Mouse (Mus musculus) lung, postnatal 0 days (tissue): Measurements from ENCODE around the gene Dock10. TPM values are rescaled to one million over a fixed set of nuclear protein-coding genes. Genes with fewer than 3 reads are reported as not detected.

Source experiments
- ATAC-seq: fragments of 200-750 bp; cut with Nextera tagmentation; 2 replicates; pipeline ENCODE4 v1.8.0; 2017; ENCODE audit warnings: moderate library complexity
- DNase-seq: peaks from one replicate; pipeline ENCODE4 v3.0.0-alpha.2; 2016; ENCODE audit warnings: low spot score
- H3K27ac ChIP-seq: fragments of 300-500 bp; sonication (generic); 2 replicates; pipeline ENCODE4 v1.5.1; 2014; ENCODE audit warnings: antibody characterized with exemption, mild to moderate bottlenecking, low read length, mixed read lengths
- H3K27me3 ChIP-seq: fragments of 300-500 bp; sonication (generic); replicated peaks from 2 replicates; pipeline ENCODE4 v1.6.1; 2014; ENCODE audit warnings: low read length, mixed read lengths; ENCODE audit not compliant: insufficient read depth
- H3K36me3 ChIP-seq: fragments of 300-500 bp; sonication (generic); 2 replicates; pipeline ENCODE4 v1.6.1; 2014; ENCODE audit warnings: low read length, mixed read lengths; ENCODE audit not compliant: insufficient read depth
- H3K4me1 ChIP-seq: fragments of 300-500 bp; sonication (generic); 2 replicates; pipeline ENCODE4 v1.6.1; 2014; ENCODE audit warnings: antibody characterized with exemption, low read depth, low read length, mixed read lengths; ENCODE audit not compliant: insufficient read depth
- H3K4me2 ChIP-seq: fragments of 300-500 bp; sonication (generic); replicated peaks from 2 replicates; pipeline ENCODE4 v1.6.1; 2014; ENCODE audit warnings: low read depth, mild to moderate bottlenecking, low read length, moderate library complexity, mixed read lengths
- H3K4me3 ChIP-seq: fragments of 300-500 bp; sonication (generic); 2 replicates; pipeline ENCODE4 v1.5.1; 2014; ENCODE audit warnings: low read depth, low read length
- H3K9ac ChIP-seq: fragments of 300-500 bp; sonication (generic); replicated peaks from 2 replicates; pipeline ENCODE4 v1.6.1; 2014; ENCODE audit warnings: low read depth, mild to moderate bottlenecking
- H3K9me3 ChIP-seq: fragments of 300-500 bp; sonication (generic); 2 replicates; pipeline ENCODE4 v1.6.1; 2016; ENCODE audit warnings: low read length, mixed read lengths
- CTCF ChIP-seq: IDR thresholded peaks from 2 replicates; pipeline ENCODE4 v1.5.1; 2016; ENCODE audit warnings: antibody characterized with exemption, mild to moderate bottlenecking
- EP300 ChIP-seq: IDR thresholded peaks from 2 replicates; pipeline ENCODE4 v1.6.1; 2016; ENCODE audit warnings: antibody characterized with exemption, mild to moderate bottlenecking, control low read depth
- WGBS: fragments of 180-500 bp; shearing (Covaris S2); extraction: QIAGEN DNeasy Blood & Tissue Kit; methylation state at CpG from one replicate; pipeline ENCODE4 v1.1.7; 2014; 5-methylcytosine and 5-hydroxymethylcytosine counted together
- polyA plus RNA-seq: library from polyadenylated mRNA; unstranded; fragments of >200 nt; fragmentation: Nextera tagmentation; extraction: Ambion mirVana; gene quantifications from 2 replicates; pipeline ENCODE4 v1.2.1, GENCODE M21; 2015

Gene Dock10
- polyA plus RNA-seq, 1 experiment from 2014 or later: 6.0 TPM

DNA sequence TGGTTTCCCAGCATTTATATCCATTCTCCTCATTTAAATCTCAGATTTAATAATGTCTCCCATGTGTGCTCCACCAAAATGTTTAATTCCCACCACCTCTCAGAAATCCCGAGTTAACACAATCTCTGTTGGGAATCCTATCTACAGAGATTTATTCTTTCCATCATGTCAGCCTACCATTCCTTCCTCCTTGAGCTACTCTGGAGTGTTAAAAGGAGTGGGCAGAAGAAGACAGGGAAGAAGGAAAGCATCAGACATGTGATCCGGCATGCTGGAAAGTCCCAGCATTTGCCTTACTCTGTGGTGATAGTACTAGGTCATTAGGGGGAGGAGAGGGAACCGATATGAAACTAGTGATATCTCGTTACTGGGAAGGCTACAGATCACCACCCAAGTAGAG, 254.2 kb downstream of the Dock10 start:
- Histone ChIP-seq H3K36me3 (no peaks in the 10 kb centered on the region), H3K27ac (no peak overlapping the region), H3K4me2 (no peak overlapping the region), H3K27me3 (no peaks in the 10 kb centered on the region), H3K9me3 (no peaks in the 10 kb centered on the region), H3K4me3 (no peak overlapping the region), H3K4me1 (no peaks in the 10 kb centered on the region), H3K9ac (no peak overlapping the region)
- DNase-seq: no peak
- TF ChIP-seq EP300 (no peak), CTCF (no peak)
- WGBS: 85% methylated on average over 4 of the region's 4 CpGs
- no peak for ATAC-seq

DNA sequence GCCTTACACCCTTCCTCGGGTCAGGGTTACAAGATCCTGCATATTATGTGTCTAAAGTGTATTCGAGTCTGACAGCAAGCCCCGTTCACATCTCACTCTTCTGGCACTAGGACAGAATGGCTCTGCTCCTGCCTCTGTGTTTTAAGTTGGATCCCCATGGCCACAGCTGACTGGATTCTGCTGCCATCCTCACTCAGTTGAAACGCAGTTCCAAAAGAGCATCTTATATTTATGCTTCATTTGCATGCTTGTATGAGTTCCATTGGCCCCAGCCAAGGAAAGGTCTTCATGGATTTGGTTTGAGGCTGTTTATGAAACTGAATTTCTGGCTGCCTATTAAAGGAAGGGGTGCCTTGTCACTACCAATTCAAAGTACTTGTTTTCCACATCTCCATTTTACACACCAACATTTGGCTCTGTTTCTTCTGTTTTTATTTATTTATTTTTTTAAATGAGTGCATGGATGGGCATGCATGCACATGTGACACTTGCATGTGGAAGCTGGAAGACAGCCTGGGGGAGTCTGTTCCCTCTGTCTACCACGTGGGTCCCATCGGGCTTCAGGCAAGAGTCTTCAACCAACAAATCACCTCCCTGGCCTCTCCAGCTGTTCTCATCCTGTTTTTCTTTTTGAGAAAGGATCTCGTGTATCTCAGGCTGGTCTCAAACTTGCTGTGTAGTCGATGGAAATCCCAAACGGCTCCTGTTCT, 255.7 kb downstream of the Dock10 start:
- no peaks in the 10 kb centered on the region for H3K4me1 ChIP-seq
- ATAC-seq (no peak), DNase-seq (no peak)
- 76% methylated on average over 9 of the region's 9 CpGs for WGBS
- TF ChIP-seq CTCF (no peak), EP300 (no peak)
- H3K36me3 ChIP-seq: no peaks in the 10 kb centered on the region
- no peaks in the 10 kb centered on the region for H3K27me3 ChIP-seq
- H3K27ac ChIP-seq: no peak overlapping the region
- no peak overlapping the region for H3K9ac ChIP-seq
- no peak overlapping the region for H3K4me3 ChIP-seq
- no peaks in the 10 kb centered on the region for H3K9me3 ChIP-seq
- no peak overlapping the region for H3K4me2 ChIP-seq

- WGBS: 74% methylated on average over 7 of the region's 7 CpGs
Observed at GRCm38 (mm10) chr1:80499264-80499663, 259.1 kb downstream of the Dock10 start.

DNA sequence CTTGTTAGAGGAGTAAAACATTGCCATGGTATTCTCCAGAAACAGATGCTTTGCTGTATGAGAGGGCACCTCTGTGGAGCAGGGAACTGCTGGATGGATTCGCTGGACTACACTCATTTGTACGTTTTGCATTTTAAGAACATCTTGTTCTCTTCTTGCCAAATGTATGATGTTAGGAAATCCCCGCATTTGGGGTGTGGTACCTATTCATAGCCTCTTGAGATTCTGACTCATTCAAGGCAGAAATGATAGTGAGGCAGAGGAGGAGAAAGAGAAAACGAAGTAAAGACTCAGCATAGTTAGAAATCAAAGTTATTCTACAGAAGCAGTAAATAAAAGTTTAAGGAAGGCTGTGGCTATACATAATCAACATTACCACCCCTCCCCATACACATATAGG, 262.0 kb downstream of the Dock10 start:
- no peak for DNase-seq
- Histone ChIP-seq H3K4me2 (no peak overlapping the region), H3K27ac (no peak overlapping the region), H3K4me1 (no peaks in the 10 kb centered on the region), H3K4me3 (no peak overlapping the region), H3K36me3 (no peaks in the 10 kb centered on the region), H3K9me3 (no peaks in the 10 kb centered on the region), H3K9ac (no peak overlapping the region), H3K27me3 (no peaks in the 10 kb centered on the region)
- ATAC-seq: no peak
- WGBS: 69% methylated on average over 4 of the region's 4 CpGs
- TF ChIP-seq CTCF (no peak), EP300 (no peak)

More at GRCm38 (mm10) chr1:80499264-80499663, 259.1 kb downstream of the Dock10 start:
- ATAC-seq: no peak
- no peak overlapping the region for H3K4me3 ChIP-seq
- H3K27ac ChIP-seq: no peak overlapping the region
- H3K9me3 ChIP-seq: no peaks in the 10 kb centered on the region
- H3K27me3 ChIP-seq: no peaks in the 10 kb centered on the region
- H3K4me1 ChIP-seq: no peaks in the 10 kb centered on the region
- TF ChIP-seq CTCF (no peak), EP300 (no peak)
- DNase-seq: no peak
- no peaks in the 10 kb centered on the region for H3K36me3 ChIP-seq
- H3K4me2 ChIP-seq: no peak overlapping the region
- H3K9ac ChIP-seq: no peak overlapping the region

- Histone ChIP-seq H3K9ac (no peak overlapping the region), H3K27me3 (no peaks in the 10 kb centered on the region), H3K36me3 (no peaks in the 10 kb centered on the region), H3K4me2 (no peak overlapping the region), H3K4me1 (no peaks in the 10 kb centered on the region), H3K4me3 (no peak overlapping the region), H3K27ac (no peak overlapping the region), H3K9me3 (no peaks in the 10 kb centered on the region)
- DNase-seq (no peak), ATAC-seq (no peak)
- TF ChIP-seq EP300 (no peak), CTCF (no peak)
- 70% methylated on average over 5 of the region's 5 CpGs for WGBS
Observed at GRCm38 (mm10) chr1:80483419-80483818, 274.9 kb downstream of the Dock10 start.

- Histone ChIP-seq H3K4me3 (no peak overlapping the region), H3K27me3 (no peaks in the 10 kb centered on the region), H3K9me3 (no peaks in the 10 kb centered on the region), H3K36me3 (no peaks in the 10 kb centered on the region), H3K9ac (no peak overlapping the region), H3K27ac (no peak overlapping the region), H3K4me1 (no peaks in the 10 kb centered on the region), H3K4me2 (no peak overlapping the region)
- no peak for TF ChIP-seq CTCF
- WGBS: 45% methylated on average over 1 of the region's 1 CpGs
- DNase-seq (no peak), ATAC-seq (no peak)
Observed at GRCm38 (mm10) chr1:80474942-80475341, 283.4 kb downstream of the Dock10 start.

DNA sequence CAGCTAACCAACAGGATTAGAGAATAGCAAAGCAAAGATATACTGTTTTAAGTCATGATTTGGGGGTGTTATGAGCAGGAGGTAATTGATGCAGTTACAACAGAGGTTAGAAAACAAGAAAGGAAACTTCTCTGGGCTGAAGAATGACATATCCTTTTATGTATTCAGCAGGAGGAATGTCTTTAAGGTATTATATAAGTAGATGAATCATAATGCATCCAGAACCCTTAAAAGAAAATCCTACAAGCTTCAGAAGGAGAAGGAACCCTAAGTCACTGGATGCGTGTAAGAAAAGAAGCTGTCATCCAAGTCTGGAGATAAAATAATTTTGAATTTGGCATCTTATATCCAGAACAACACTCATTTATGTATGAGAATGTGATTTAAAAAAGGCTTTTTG, 285.9 kb downstream of the Dock10 start:
- no peak overlapping the region for H3K9ac ChIP-seq
- H3K9me3 ChIP-seq: no peaks in the 10 kb centered on the region
- DNase-seq (no peak), ATAC-seq (no peak)
- TF ChIP-seq EP300 (no peak), CTCF (no peak)
- no peaks in the 10 kb centered on the region for H3K36me3 ChIP-seq
- H3K4me2 ChIP-seq: no peak overlapping the region
- H3K27ac ChIP-seq: no peak overlapping the region
- H3K4me1 ChIP-seq: no peaks in the 10 kb centered on the region
- no peaks in the 10 kb centered on the region for H3K27me3 ChIP-seq
- H3K4me3 ChIP-seq: no peak overlapping the region
- WGBS: 98% methylated on average over 1 of the region's 1 CpGs
